Mouse (Mus musculus): ENCODE data around the gene Dgki.

DNA sequence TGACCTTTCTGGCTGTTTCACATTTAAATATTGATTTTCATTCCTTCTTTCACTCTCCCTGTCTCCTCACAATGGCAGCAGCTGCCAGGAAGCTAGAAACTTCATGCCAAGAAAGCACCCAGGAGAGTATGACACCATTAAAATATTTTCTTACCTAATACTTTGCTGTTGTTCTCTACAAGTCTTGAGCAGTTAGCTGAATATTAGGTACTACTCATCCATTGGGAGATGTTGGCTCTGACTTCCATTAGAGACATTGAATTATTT, 480.3 kb downstream of the Dgki start:
- no peak for TF ChIP-seq CTCF (IDR thresholded peaks at IDR 0.05; ENCODE audit: low read depth, low read length)
- no peak for TF ChIP-seq POLR2A (IDR thresholded peaks at IDR 0.05; ENCODE audit: borderline replicate concordance, low read depth, low read length)
